Mouse (Mus musculus) layer of hippocampus, postnatal 10 days (tissue): ENCODE results near the gene Keg1. TPM values are rescaled to one million over a fixed set of nuclear protein-coding genes. Genes with fewer than 3 reads are reported as not detected.
"Not testable (repeated sequence)": the region's sequence is repeated elsewhere in the genome, so short reads cannot be mapped to it uniquely, and the experiment has no call there.

Experiments used
- DNase-seq, 2 experiments: peaks; one replicate each; pipeline ENCODE4 v3.0.0; 2021; ENCODE audit warnings: low spot score in 2 of 2
- long read RNA-seq: library from polyadenylated mRNA; stranded (forward); transcript quantifications from one replicate; pipeline ENCODE4 v2.0.0, GENCODE M21; 2023
- total RNA-seq, 2 experiments: library from RNA; stranded (reverse); gene quantifications; 2 replicates each; pipeline ENCODE4 v1.2.3; 2021

Gene Keg1
- not detected for total RNA-seq
- long read RNA-seq: 0 reads

DNA sequence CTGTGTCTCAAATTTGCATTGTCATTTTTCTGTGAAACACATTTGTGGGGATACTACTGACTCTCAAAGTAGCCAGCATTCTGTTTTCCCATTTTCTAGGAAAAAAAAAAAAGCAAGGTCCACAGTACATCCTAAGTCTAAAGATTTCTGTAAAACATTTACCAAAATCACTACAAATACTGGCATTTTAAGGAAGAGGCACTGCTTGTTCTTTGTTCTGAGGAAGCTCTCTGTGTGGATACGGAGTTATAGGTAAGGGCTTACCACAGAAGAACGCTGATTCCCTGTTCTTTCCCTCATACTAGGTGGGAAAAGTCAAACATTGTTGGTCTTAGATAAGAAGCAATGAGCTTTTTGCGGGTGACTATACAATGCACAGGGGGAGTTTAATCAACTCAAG, at the start of gene Keg1:
Gene Keg1 (plus strand): TSS at position 197 of the 400 bp plus-strand sequence.
- no peak for DNase-seq

DNA sequence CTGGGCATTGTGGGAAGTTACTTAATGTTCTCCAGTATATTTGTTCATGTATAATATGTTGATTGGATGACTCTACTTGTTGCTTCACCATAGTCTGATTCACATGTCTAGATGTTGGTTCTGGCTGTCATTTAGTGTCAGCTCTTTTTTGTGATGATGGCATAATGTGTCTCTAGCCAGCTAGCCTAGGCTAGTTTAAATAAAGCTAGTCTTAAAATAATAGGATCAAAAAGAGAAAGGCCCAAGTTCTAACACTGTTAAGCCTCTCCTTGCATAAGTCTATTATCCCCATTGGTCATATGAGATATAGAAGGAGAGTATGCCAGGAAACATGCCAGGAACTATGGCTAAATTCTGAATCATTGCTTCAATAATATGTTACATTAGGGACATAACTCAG, 46.1 kb upstream of the Keg1 start:
- no peak for DNase-seq

DNA sequence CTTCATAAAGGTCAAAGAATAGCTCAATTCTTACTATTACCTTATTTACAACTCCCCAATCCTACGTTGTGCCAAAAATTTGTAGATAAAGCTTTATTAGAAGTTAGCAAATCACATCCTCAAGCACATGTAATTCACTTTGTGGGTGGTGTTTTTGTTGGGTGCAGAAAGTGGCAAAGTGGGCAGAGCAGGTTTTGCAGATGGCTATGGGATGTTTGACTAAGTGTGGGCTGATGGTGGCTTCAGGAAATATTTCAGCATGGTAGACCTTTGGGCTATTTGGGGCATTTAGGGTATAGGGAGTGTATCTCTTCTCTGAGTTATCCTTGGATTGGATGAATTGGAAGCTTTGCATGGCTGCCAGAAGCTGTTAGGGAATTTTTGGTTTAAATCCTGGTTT, 29.4 kb upstream of the Keg1 start:
- no peak for DNase-seq

DNA sequence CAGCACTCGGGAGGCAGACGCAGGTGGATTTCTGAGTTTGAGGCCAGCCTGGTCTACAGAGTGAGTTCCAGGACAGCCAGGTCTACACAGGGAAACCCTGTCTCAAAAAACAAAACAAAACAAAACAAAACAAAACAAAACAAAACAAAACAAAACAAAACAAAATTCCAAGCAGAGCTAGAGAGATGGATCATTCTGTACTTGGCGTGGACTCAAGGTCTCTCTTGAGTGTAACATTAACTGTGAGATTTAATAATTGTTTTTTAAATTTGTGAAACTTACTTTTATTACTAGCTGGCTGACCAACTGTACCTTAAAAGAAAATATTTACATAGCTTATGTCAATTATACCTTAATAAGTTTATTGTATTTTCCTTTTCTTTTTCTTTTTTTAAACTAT, 27.0 kb upstream of the Keg1 start:
- not testable (repeated sequence) for DNase-seq

- DNase-seq: no peak
These were observed 25.4 kb upstream of the Keg1 start, which contains the start of gene Olfr1442 for GRCm38 (mm10) chr19:12670139-12670538. TSS of gene Olfr1442 (plus strand) at chr19:12670439.

- no peak for DNase-seq
These were observed 24.5 kb upstream of the Keg1 start for GRCm38 (mm10) chr19:12671051-12671450.

DNA sequence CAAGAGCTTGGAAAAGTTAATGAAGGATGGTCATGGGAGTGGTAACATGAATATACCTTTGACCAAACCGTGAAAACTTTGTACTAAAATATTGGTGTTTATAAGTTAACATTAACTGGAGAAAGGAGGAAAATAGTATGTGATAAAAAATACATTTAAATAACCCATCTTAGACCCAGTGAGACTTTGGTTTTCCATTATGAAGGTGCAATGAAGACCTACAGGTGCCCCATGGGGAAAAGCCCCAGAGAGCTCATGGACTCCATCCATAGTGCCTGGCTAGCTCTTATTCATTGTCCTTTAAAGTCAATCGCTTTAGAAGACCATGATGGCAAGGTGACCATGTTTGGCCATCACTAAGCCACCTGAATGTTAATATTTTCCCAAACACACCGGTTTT, 17.8 kb upstream of the Keg1 start, which contains the start of gene Olfr1443:
Gene Olfr1443 (plus strand): TSS at position 301 of the 400 bp plus-strand sequence.
- no peak for DNase-seq

GRCm38 (mm10) chr19:12684638-12685037, 10.9 kb upstream of the Keg1 start:
- DNase-seq: no peak

GRCm38 (mm10) chr19:12685231-12685630, 10.4 kb upstream of the Keg1 start:
- no peak for DNase-seq

DNA sequence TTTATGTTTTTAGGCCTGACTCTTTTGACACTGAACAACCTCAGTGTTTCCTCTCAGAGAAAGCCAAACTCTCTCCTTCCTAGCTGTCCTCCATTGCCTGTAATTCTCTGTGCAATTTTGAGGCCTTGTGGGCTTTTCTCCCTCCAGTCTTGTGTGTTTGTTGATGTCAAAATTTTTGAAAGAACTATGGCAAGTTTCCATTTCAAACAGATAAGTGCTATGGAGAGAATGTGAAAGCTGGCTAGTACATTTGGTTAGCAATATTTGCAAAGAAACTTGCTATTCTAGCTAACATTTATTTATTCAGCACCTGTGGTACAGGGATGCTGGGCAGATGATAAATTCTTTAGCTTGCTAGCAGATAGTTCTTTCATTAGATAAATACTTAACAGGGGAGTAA, 635 bp downstream of the Keg1 start:
- DNase-seq: no peak

GRCm38 (mm10) chr19:12708458-12708857, 12.9 kb downstream of the Keg1 start:
- DNase-seq: no peak

DNA sequence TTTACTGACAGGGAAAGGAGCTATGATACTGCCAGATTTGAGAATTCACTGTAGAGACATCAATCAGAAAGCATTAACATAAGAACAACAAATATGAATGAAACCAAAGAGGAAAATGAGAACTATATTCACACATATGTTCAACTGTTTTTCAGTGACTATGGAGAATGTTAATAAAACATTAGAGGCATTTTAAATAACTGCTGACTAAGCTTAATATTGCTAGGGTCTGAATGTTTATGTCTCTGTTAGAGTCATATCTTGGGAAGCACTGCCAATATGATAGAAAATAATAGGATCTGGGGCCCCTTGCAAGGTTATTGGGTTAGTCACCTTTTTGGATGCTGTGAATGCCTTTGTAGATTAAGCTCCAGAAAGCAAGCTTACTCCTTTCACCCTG, 13.4 kb downstream of the Keg1 start:
- DNase-seq: no peak

- no peak for DNase-seq
These were observed 23.6 kb downstream of the Keg1 start for GRCm38 (mm10) chr19:12719189-12719588.

DNA sequence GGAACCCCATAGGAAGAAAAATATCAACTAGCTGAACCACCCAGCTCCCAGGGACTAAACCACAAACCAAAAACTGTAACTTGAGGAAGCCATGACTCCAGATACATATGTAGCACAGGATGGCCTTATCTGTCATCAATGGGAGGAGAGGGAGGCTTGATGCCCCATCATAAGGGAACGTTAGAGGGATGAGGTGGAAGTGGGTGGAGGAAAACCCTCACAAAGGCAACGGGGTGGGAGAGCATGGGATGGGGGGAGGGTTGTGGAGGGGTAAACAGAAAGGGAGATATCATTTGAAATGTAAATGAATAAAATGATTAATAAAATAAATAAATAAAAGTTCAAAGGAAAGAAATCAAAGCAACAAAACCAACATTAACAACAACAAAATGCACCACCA, 24.9 kb downstream of the Keg1 start:
- no peak for DNase-seq

GRCm38 (mm10) chr19:12720919-12721318, 25.3 kb downstream of the Keg1 start:
- DNase-seq: not testable (repeated sequence)

- not testable (repeated sequence) for DNase-seq
These were observed 26.0 kb downstream of the Keg1 start for GRCm38 (mm10) chr19:12721596-12721995.

GRCm38 (mm10) chr19:12722308-12722707, 26.7 kb downstream of the Keg1 start:
- DNase-seq: peak; percentile 22 to 52

DNA sequence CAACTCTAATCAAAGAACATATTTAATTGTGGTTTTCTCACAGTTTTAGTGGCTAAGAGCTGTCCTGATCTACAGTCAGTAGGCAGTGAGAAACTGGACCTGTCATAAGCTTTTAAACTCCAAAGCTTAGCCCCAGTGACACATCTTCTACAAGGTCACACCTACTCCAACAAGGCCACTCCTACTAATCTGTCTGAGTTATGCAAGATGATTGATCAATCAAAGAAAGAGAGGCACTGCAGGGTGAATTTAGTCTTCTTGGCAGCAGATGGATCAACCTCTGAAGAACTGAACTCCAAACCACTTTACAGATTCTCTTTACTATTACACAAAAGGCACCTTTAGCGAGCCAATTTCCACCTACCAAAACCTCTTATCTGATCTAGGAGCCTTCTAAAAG, 30.3 kb downstream of the Keg1 start:
- no peak for DNase-seq

- no peak for DNase-seq
These were observed 35.5 kb downstream of the Keg1 start for GRCm38 (mm10) chr19:12731036-12731435.

DNA sequence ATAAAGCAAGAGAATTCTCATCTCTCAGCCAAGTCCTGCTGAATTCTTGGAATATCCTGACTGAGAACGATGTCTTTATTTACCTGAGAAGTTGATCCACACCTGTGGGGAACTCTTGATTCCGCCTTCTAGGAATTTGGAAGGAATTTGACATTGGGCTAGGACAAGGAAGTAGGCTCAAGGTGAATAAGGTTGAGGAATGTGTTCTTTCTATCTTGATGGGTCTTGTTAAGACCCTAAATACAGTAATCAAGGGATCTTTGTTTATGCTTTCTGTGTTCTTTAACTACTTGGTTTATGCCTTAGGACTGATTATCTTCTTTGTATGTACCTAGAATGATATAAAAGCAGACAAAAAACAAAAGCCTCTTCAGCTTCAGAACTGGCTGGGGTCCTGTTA, 36.4 kb downstream of the Keg1 start:
- DNase-seq: no peak

DNA sequence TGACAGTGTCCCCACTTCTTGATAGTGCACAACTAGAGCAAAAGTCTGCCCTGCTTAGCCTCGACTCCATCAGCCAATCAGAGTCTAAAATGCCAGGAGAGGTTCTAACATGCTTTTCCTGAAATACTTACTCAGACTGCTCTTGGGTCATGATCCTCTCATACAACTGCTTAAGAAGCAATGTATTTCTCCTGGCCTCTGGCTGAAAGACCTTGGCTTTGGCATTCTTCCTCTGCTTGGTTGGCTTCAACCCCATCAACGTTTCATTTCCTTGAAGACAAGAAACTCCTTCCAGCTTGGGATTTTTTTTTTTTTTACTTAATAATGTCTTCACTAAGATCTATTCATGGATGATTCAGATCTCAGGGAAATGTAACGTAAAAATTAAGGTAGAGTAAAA, 60.7 kb downstream of the Keg1 start:
- DNase-seq: no peak

DNA sequence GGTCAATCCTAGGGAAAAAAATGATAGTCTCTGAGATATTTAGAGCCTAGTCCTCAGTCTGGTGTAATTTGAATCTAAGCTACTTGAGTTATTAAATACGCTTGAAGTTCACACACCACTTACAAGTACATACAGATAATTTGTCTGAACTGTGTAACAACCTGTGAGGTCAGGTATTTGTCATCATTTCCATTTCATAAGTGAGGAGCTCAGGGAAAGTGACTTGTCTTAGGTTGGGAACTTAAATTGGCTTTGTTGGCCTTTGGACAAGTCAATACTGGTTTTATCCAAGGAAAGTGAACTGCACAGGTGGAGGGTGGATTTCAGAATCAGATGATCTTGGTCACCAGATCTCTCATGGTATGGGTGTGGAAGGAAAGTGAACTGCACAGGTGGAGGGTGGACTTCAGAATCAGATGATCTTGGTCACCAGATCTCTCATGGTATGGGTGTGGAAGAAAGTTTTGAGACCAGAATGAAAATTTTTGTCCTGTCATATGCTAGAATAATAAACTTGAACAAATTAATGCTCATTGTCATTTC, 63.4 kb downstream of the Keg1 start:
- DNase-seq: no peak

DNA sequence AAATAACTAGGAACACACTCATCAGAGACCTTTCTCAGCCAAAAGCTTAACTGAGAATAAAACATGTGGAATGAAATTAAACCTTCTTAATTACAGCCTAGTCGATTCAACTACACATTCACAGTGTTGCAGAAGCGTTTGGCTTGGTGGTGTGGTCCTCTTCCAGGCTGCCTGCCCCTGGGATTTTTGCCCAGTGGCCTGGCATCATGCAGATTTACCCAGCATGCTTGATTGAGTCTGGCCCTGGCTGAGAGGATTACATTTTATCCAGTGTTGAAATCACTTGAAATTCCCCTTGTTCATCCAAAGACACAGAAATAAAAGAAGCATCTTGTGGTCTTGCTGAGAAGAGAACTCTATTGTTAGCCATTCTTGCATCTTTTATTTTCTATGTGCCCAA, 64.1 kb downstream of the Keg1 start:
- peak; percentile 72 to 78 for DNase-seq
